Comparison of ENCODE assay signal across 8 mouse cellular contexts in the genomic region with DNA sequence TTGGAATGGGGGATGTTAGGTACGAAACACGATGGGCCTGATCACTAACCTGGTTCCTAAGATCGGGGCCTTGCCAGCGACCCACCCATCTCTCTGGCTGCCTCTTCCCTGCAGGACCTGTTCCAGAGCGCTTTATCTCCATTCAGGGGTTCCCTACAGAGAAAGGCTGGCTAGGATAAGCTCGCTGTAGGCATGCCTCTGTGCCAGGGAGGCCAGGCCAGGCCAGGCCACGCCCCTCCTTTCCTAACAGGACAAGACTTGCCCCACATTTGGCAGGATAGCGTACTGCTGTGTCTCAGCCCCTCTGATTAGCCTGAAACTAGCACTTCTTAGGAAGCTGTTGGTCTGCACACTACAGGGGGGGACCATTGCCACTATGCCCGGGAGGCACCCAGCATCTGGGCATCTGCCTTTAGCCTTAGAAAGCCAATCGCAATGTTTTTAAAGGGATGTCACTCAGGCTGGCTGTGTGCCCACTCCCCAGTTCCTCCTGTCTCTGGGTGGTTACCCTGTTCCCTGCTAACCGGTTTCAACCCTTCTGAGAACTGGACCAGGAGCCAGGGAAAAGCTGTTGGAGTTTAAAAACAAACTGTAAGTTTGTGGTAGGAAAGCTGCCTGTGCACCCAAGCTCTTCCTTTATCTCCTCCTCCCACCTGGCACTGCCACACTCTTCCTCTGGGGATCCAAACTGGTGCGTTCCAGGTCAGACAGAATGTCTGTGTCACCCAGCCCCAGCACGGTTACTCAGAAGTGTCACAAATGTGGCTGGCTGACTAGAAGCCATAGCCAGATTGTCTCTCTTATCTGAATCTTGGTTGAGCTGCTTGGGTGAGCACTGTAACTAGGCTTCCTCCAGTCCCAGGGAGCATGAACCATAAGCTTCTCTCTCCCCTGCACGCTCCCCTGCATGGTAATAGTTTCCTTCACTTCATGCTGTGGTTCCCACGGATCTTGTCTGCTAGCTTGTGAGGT. TPM values are rescaled to one million over a fixed set of nuclear protein-coding genes. Genes with fewer than 3 reads are reported as not detected.
A peak's percentile ranks its signal among the peaks of the same experiment; 100 is the strongest.
DNase-seq lines count a peak whose midpoint lies in the region; ATAC-seq lines count a peak whose summit lies in the region.

No protein-coding gene starts in this region.

- no peaks in the 10 kb centered on the region for H3K27me3 ChIP-seq in kidney, embryonic 16.5 days (ENCODE audit: insufficient read depth, low read length)
- H3K27me3 ChIP-seq in midbrain, embryonic 13.5 days = peaks cover 41% of the 10 kb centered on the region

- H3K9me3 ChIP-seq in kidney, embryonic 16.5 days (ENCODE audit: low read length) = no peaks in the 10 kb centered on the region
- H3K9me3 ChIP-seq in midbrain, embryonic 13.5 days = no peaks in the 10 kb centered on the region

- 61% methylated on average over 15 of the region's 15 CpGs for WGBS in kidney, embryonic 16.5 days
- 72% methylated on average over 15 of the region's 15 CpGs for WGBS in midbrain, embryonic 13.5 days

- no peak overlapping the region for H3K4me3 ChIP-seq in kidney, embryonic 16.5 days (ENCODE audit: low read length)
- no peak overlapping the region for H3K4me3 ChIP-seq in midbrain, embryonic 13.5 days (replicated peaks)

- no peaks in the 10 kb centered on the region for H3K36me3 ChIP-seq in kidney, embryonic 16.5 days (ENCODE audit: insufficient read depth, low read length)
- H3K36me3 ChIP-seq in midbrain, embryonic 13.5 days = peaks cover 6% of the 10 kb centered on the region

- DNase-seq in left cerebral cortex, postnatal 4 days = peak; percentile 74
- no peak for DNase-seq in left cerebral cortex, adult 8-10 months (ENCODE audit: low spot score in 2 of 2)
- DNase-seq in c-Kit-negative CD71-positive TER-119-positive erythroid progenitor cells, embryonic 14.5 days (ENCODE audit: low read depth, low spot score) = peak; percentile 74
- DNase-seq in heart, adult 9 months (ENCODE audit: low spot score in 2 of 2) = peak; percentile 57 to 60
- no peak for DNase-seq in left cerebral cortex, adult 9 months (ENCODE audit: low spot score in 2 of 2)
- DNase-seq in right cerebral cortex, postnatal 4 days = no peak

- H3K27ac ChIP-seq in kidney, embryonic 16.5 days (ENCODE audit: low read length) = peak overlapping the region; percentile 81
- H3K27ac ChIP-seq in midbrain, embryonic 13.5 days = no peak overlapping the region

- peak; percentile 71 for ATAC-seq in kidney, embryonic 16.5 days (ENCODE audit: low FRiP score, low TSS enrichment)
- ATAC-seq in midbrain, embryonic 13.5 days = peak; percentile 43; the same call in 1 of the 2 replicates

- H3K9ac ChIP-seq in kidney, embryonic 16.5 days (replicated peaks; ENCODE audit: low read length) = peak overlapping the region; percentile 34; the same call in 1 of the 2 replicates
- H3K9ac ChIP-seq in midbrain, embryonic 13.5 days (replicated peaks) = no peak overlapping the region

- intact Hi-C loops in left cerebral cortex, postnatal 4 days (cut with DNase I) = loop anchor here (1.0 to 2.0 kb wide), 2 partner anchors 62 to 70 kb away; a partner anchor contains a TSS

- H3K4me2 ChIP-seq in kidney, embryonic 16.5 days (replicated peaks; ENCODE audit: low read depth, low read length) = no peak overlapping the region
- no peak overlapping the region for H3K4me2 ChIP-seq in midbrain, embryonic 13.5 days (replicated peaks)

- peaks cover 30% of the 10 kb centered on the region for H3K4me1 ChIP-seq in kidney, embryonic 16.5 days (ENCODE audit: insufficient read depth, low read length)
- H3K4me1 ChIP-seq in midbrain, embryonic 13.5 days (replicated peaks) = peaks cover 34% of the 10 kb centered on the region

RNA-seq across cellular contexts. Expression of a gene that starts 50.9 kb away (rescaled TPM):
- total RNA-seq in left cerebral cortex, postnatal 4 days (2021) = 1 to 10 TPM; 5.3 to 6.7 TPM
- total RNA-seq in left cerebral cortex, adult 8-10 months (2022) = 10 to 100 TPM; 11.0 to 13.4 (median 12.4) TPM
- 0.27 and 0.75 TPM in 2 replicates for polyA plus RNA-seq in kidney, embryonic 16.5 days (2015; fragmentation: Nextera tagmentation; extraction: Ambion mirVana)
- 1.5 and 1.6 TPM in 2 replicates for polyA plus RNA-seq in midbrain, embryonic 13.5 days (2015; fragmentation: Nextera tagmentation; extraction: Ambion mirVana)

Comparison
In these comparisons a context has a peak if more than half of its experiments do, and no peak if none do; other contexts are left out.
1. DNase-seq: peak in left cerebral cortex, postnatal 4 days (single experiment), c-Kit-negative CD71-positive TER-119-positive erythroid progenitor cells, embryonic 14.5 days (single experiment) and heart, adult 9 months (2 of 2); none in left cerebral cortex, adult 8-10 months (0 of 2), left cerebral cortex, adult 9 months (0 of 2) and right cerebral cortex, postnatal 4 days (single experiment).